Mouse (Mus musculus): ENCODE measurements around the gene Igsf10.
"Not testable (repeated sequence)": the region's sequence is repeated elsewhere in the genome, so short reads cannot be mapped to it uniquely, and the experiment has no call there.

Gene Igsf10

DNA sequence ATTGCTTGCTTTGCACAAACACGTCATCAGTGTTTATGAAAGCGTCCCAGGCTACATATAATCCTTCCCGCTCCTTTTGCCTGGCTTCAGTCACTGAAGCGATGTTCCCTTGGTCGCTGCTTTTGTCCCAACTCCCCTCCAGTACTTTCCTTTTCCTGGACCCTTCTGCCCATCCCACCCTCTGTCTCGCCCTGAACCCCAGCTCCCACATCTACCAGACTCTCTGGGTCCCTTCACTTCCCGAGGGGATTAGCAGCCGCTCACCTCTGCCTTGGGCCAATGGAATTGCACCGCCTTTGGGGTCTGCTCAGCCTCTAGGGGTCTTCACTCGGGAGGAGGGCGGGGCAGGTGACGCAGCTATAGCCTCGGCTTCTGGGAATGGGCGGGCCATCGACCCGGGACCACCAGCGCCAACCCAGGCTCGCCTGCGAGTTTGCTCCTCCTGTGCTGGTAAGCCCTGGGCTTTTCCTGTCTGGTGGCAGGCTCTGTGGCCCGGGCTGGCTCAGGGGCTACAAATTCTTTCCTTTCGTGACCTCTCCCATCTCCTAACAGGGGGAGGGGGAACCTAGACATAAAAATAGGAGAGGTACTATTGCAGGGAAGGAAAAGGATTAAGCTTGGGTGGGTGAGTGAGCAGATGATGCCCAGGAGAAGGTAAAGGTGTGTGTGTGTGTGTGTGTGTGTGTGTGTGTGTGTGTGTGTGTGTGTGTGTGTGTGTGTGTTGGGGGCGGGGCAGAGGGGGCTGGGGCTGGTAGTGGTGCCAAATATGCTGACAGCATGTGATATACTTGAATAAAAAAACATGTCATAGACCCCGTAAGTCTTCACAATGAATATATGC, at the start of gene Igsf10:
TSS of gene Igsf10 (minus strand) at position 330 of the 841 bp plus-strand sequence.
- peak; percentile 8 for DNase-seq

DNA sequence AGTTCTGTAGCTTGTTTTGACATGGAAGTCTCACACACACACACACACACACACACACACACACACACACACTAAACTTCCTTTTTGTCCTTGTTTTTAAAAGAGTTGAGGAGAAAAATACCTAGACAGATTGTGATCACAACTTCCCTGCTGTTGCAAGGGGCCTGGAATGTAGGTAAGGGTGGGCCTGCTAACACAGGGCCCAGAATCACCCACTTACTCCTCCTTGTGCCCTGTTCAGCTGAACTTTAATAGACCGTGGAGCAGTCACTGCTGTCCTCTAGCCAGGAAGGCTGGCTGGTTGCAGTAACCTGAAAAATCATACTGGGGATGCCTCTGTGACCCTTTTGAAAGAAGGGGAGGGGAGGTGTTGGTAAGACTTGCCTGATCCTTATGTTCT, 41.4 kb upstream of the Igsf10 start:
- DNase-seq: no peak

DNA sequence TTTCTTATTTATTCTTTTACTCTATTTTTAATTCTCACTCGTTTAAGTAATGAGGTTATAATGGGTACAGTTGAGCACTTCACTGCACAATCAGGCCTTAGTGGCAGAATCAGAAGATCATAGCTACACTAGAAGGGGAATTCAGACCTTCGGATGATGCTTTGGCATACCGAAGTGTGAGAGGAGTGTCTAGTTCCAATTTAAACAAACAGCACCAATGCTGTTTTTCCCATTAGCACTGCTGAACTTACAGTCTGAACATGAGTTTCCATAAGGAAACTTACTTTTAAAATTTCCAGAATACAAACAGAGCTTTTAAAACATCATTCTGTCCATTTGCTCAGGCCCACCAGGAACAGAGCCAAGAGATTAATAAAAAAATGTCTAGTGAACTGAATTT, 40.8 kb upstream of the Igsf10 start:
- DNase-seq: no peak

DNA sequence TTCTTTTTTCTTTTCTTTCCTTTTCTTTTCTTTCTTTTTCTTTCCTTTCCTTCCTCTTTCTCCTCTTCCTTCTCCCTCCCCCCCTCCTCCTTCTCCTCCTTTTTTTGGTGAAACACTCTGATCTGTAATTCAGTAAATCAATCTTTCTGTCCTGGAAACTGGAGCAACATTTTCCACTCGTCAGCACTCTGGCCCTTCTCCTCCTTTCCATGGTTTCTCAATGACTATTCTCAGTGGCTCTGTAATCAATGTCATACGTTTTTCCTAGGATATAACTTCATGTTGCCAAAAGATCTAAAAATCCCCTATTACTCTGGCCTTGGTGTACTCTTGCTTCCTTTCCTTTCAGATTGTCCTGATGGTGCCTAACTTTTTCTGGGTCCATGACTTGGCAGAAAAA, 40.1 kb upstream of the Igsf10 start:
- DNase-seq: no peak

DNA sequence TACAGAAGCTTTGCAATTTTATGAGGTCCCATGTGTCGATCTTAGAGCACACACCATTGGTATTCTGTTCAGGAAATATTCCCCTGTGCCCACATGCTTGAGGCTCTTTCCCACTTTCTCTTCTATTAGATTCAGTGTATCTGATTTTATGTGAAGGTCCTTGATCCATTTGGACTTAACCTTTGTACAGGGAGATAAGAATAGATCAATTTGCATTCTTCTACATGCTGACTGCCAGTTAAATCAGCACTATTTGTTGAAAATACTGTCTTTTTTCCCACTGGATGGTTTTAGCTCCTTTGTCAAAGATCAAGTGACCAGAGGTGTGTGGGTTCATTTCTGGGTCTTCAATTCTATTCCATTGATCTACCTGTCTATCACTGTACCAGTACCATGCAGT, 34.6 kb upstream of the Igsf10 start:
- DNase-seq: not testable (repeated sequence)

DNA sequence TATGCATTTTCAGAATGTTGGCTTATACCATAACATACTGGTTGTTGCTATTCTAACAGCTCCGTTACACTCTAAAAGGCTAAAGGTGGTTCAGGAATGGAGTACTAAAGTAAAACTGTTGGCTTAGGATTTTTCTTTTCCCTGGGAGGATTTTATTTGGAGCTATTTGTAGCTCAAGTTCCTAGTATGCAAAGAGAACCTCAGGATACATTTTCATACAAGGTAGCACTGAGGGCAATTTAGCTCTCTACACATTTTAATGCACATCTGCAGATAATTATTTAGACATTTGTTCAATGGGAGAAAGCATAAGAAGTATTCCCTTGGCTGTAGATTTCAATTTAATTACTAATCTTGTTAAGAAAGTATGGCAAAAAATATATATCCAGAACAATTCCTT, 17.7 kb upstream of the Igsf10 start:
- no peak for DNase-seq

DNA sequence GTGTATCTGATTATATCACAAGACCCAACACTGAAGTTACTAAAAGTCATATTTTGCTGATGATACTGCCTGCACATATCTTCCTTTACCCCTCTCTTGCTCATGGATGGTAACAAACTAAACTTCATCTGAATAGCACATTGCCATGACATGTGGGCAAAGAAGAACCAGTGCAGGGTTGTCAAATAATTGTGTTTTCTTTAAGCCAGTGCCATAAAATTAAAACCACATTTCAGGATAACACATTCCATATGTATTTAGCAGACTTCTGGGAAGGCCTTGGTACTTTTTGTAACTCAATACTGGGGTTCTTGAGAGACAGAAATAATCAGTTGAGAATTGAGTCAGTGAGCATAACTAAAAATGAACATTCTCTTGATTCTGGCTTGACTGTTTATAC, 15.9 kb upstream of the Igsf10 start:
- DNase-seq: no peak

DNA sequence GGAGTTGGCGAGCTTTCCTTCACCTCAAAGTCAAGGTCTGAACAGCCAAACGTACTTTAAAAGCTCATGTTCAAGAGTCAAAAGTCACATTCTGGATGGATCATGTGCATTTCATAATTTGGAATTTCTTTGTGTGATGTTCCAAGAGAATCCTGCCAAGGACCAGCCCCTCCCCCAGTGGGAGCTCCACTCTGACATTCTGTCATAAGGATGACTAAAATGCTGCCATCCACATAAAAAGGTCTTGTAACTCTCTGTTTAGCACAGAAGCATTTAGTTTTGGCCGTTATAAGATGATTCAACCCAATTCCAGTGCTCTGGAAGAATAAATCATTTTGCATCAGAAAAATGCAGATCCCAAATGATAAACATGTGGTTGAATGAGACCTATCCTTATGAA, 10.0 kb upstream of the Igsf10 start:
- DNase-seq: no peak

DNA sequence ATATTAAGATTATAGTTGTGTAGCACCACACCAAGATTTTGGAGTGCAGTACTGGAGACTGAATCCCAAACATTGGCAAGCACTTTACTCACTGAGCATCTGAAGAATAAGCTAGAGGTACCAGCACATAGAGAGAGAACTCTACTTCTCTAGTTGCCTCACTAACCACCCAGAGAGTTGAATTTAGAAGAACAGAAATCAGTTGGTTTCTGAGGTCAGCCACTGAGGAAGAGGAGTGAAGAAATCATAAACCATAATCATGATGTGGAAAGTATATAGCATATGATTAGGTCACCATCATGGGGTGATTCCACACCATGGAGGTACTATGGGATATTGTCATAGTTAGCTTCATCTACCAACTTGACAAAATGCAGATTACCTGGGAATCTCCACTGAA, 7.6 kb upstream of the Igsf10 start:
- no peak for DNase-seq

DNA sequence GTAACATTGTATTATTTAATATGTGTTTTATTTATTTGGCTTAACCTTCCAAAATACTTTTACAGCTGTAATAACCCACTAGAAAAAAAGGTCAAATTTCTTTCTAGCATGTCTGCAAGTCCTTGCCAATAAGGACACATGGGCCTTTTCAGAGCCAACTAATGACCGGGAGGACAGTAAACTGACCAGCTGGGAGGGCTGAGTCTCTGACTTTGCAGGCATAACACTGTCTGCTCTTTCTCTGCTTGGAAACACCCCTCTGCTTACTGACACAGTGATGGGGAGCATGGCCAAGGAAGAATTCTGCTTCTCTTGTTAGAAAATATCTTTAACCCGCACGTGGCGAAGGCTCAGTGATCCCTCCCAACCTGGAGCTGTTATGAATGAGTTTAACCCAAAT, 1.2 kb downstream of the Igsf10 start:
- DNase-seq: peak; percentile 16

DNA sequence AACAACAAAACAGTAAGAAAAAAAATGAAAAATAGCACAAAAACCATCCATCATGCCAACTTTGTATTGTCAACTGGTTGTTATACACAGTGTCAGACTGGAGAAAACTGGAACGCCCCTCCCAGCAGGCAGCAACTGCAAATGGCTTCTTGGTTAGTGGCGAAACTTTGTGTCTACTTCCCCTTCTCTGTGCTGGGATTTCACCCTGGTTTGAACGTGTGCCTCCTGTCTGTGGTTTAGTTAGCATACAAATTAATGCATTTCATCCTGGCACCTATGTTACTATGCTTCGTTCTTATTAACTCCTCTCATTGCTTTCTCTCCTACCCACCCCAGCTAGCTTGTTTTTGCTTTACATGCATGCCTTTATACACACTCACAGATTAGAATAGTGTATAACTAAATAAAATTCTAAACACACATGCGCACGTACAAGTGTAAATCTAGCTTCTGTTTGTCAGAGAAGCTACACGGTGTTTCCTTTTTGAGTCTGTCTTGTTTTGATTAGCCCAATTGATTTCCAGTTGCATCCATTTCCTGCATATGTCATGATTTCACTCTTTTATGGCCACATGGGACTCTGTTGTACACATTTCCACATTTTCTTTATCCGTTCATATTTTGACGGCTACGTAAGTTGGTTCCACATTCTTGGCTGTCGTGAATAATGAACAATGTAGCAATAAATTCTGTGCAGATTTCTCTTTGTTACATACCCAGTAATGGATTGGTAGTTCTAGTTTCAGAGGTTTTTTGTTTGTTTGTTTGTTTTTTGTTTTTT, 2.4 kb downstream of the Igsf10 start:
- no peak for DNase-seq

DNA sequence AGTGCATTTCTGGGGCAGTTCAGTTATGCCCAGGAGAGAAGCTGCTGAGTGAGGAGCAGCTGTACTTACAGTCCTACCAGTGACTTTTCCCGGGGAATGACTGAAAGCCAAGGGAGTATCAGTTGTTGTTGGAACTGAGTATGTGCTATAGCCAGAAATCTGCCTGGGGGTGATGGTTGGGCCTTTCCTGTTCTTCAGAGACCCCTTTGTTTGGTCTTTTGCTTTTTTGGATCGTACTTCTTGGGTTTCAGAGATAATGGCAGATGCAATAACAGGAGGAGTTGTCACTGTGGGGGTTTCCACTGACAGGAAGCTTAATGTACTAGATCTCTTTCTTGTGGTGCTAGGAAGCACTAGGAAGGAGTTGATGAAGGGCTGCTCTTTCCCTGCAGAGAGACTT, 15.7 kb downstream of the Igsf10 start:
- no peak for DNase-seq

DNA sequence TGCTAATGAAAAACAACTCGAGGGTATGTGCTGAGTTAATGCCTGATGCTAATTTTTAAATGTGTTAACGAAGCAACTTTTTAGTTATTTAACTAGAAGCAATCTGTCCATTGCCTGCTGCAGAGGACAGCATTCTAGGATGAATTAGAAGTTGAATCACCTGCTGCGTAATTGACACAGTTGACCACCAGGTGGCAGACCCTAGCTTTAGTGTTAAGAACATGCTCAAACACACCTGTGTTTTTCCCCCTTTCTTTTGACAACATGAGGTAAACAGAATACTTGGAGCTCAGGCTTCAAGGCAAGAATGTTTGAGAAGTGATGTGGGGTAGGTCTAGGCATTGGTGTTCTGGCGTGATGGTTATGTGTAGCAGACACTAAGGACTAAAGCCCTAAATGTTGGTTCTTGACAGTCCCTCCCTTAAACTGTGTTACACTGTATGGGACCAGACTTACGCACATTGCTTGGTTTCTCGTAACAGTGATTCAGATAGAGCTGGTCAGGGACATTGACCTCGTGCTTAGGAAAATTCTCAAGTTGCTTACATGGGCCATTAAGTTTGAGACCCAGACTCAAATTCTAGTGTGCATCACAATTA, 22.8 kb downstream of the Igsf10 start:
- peak; percentile 49 for DNase-seq

DNA sequence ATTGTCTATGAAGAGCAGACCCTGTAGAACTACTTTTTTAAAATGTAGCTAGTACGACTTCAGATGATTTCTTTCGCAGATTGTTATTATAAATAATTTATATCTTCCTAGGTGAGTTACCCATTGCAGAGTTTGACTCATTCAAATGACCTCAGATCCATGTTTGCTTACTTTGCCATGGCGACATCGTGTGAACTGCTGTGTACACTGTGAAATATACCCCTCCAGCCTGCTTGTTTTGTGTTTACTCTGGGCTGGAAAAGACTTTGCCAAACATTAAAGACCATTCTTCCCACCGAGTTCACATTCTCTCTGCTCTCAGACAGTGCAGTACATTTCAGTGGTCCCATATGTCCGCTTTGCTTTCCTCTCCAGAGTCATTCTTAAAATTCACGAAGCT, 28.1 kb downstream of the Igsf10 start:
- no peak for DNase-seq

DNA sequence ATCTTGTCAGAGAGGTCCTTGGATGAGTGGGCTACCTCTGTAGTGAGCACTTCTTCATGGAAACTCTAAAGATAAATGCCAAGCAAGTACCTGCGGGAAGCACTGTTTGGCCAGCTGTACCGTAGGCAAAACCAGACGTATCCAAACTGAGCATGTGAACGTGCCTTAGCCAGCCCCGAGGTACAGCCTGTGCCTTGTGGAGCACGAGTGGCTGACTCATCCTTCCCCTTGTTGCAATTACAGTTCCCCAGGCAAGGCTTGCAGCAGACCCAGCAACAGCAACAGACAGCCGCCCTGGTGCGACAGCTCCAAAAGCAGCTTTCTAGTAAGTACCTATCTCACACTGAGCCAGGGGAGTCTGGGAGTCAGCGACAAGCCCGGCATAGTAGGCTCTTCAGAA, 31.6 kb downstream of the Igsf10 start:
- DNase-seq: no peak

DNA sequence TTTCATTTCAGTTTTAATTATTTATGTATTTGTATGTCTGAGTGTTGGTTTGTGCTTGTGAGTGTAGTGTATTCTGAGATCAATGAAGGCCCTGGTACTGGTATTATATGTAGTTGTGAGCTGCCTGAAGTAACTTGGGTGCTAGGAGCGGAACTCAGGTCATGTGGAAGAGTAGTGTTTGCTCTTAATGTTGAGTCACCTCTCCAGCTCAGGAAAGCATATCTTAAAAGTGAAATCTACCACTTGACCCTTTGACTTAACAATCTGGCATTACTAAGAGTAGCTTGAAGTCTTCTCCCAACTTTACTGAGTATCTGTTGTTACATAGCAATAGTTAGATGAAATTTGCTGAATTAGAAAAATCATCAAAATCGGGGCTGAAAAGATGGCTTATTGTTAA, 38.7 kb downstream of the Igsf10 start:
- DNase-seq: no peak

DNA sequence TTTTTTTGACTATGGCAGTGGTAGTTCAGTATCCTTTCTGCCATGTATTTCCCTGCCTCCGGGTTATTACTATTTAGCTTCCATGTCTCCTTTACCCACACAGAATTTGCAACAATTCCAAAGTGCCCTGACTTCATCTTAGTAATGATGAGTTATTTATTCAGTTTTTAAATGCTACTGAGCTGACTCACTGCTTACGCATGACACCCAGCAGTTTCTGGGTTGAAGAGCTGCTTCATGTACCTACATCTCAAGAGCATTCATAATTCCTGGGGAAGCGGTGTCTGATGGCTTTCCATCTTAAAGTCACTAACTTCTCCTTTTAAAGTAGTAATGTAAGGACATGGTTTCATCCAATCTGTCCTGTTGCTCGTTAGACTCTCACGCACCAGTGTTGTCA, 39.2 kb downstream of the Igsf10 start:
- no peak for DNase-seq

DNA sequence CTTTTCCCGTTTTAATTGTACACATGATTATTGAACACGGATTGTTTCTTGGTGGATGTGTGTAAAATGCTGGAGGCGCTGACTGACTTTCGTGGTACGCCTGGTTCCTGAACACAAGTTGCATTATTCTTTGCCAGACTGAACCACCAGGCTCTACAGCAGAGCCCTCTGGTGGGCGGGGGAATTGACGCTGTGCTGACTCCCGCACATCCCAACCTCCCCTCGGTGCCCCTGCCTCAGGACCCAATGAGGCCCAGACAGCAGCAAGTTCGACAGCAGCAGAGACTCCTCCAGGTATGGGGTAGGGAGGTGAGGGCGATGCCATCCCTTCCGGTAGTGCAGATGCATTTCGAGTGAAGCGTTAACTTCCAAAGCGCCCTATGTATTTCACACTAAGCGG, 46.5 kb downstream of the Igsf10 start:
- DNase-seq: no peak

DNA sequence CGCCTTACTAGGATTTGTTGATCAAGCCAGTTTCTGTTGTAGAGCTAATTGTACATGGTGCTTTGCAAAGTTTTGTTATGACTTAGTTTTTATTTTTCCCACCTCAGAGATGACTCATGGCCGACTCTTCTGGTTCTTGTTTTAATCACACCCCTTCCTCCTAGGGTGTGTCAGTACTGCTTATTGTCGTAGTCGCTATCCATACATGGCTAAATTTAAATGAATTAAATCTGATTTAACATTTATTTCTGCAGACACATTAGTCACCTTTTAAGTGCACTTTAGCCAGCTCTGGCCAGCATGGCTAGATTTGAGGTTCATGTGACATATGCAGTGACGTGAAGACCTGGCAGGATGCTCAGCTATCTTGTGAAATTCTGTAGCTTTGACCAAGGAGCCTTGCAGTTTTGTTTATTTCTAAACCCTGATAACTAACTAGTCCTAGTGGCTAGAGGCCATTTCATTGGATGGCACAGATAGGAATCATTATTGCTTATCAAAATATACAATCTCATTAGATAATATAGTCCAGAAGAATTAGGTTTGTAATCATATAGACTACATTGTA, 47.5 kb downstream of the Igsf10 start:
- DNase-seq: no peak

DNA sequence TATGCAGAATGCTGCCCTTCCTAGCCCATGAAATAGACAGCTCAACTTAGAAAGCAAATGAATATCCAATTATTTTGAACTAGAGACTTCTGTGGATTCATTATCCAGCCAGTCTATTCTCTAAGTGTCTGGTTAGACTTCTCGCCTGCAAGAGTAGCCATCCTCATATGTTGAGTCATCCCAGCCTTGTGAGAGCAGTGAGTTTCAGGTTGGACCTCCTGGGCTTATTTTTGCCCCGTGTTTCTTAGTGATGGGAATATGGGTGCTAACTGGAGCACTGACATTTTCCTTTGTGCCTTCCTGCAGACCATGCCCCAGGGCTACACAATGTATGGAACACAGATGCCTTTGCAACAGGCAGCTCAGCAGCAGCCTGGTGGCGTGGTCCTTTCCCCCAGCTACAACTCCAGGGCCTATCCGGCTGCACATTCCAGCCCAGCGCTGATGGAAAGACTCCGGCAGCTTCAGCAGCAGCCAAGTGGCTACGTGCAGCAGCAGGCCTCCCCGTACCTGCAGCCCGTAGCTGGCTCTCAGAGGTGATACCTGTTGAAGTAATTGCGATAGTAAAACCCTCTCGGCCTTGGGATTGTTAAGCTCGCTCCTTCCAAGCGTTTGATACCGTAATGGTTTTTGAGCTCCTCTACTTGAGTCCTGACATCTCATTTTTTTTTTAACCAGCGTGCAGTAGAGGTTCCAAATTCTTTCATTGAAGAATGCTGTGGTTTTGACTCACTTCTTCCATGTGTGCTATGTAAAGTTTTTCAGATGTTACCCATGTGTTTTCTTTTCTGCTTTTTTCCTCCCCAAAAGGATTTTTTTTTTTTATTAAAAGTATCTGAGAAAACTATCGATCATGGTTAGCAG, 48.3 kb downstream of the Igsf10 start:
- no peak for DNase-seq

DNA sequence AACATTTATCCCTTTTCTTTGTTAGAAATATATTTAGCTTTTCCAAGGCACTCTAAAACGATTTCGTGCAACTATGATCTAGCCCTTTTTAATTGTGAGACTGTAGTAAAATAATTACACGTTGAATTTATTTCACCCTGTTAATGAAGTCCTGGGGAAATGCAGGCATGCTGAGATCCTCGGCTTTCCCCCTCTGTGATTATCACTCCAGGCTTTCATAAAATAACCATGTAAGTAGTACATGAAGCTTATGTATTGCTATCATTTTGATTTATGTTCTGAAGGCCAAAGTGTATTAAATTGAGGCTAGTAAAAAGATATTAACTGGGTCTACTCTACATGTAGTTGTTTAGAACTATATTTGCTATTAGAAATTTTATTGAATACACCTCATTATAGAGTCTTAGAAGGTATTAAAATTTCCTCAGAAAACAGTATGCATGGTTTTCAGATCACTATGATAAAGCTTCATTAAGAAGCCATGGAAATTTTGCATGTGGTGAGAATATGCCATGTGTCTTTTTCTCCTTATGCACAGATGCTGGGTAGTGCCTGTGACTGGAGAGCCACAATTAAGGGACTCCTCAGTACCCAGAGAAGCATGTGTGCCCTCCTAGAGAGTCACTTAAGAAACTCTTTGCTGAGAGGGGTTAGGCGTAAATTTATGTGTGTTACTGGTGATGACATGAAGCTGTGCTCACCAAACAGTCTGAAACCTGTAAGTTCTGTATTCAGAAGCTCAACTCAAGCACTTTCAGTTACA, 50.6 kb downstream of the Igsf10 start:
- no peak for DNase-seq

DNA sequence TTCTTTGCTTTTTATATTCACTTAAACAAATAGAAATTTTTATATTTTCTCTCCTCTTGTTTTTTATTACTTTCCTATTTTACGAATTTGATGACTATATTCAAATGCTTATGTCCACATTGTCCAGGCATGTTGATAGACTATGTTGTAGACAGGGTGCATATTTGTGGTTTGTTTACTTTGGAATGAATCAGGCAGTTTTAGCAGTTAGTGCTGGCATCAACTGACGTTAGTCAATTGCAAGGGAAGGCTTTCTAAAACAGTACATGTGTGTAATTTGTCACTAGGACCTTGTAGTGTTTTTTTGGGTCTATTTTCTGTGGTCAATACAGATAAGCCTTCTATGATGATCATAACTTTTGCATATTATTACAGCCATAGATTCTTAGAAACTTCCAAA, 53.6 kb downstream of the Igsf10 start:
- DNase-seq: no peak

Measured in cerebellum, adult 11 months (tissue).